Mouse (Mus musculus) small intestine, adult 2 months (tissue): ENCODE data around the gene Rxfp1.

Experiments used
- CTCF ChIP-seq: fragments of 200-500 bp; IDR thresholded peaks from 2 replicates; pipeline ENCODE4 v1.5.1; 2012; ENCODE audit warnings: low read depth, mild to moderate bottlenecking, control low read depth, inconsistent platforms, low read length, moderate library complexity, mixed read lengths; ENCODE audit not compliant: insufficient replicate concordance, insufficient read length; ENCODE audit errors: extremely low read depth
- POLR2A ChIP-seq: fragments of 200-500 bp; IDR thresholded peaks from 2 replicates; pipeline ENCODE4 v1.6.1; 2012; ENCODE audit warnings: low read depth, mild to moderate bottlenecking, control low read depth, inconsistent platforms, low read length, moderate library complexity

DNA sequence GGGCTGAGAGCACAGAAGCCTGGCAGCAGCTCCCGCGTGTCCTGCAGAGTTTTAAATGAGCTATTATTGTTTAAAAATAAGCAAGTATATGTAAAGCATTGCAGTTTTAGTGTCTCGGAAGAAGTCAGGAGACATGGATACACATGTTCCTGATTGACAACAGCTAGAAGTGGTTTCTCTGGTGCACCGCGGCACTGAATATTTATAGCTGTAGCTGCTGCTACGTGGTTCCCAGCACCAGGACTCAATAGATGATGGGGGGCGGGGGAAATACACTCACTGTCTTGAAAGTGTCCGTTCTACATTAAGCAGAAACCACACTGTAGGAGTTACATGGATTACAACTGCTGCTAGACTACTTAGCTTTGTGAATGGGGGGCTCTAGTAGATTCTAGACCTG is 54.2 kb downstream of the Rxfp1 start:
- TF ChIP-seq POLR2A (no peak), CTCF (no peak)
